Mouse (Mus musculus): ENCODE data around the gene Ear14. TPM values are rescaled to one million over a fixed set of nuclear protein-coding genes. Genes with fewer than 3 reads are reported as not detected.
"Not testable (repeated sequence)": the region's sequence is repeated elsewhere in the genome, so short reads cannot be mapped to it uniquely, and the experiment has no call there.

Gene Ear14
- polyA plus RNA-seq (2015; fragmentation: Nextera tagmentation; extraction: Ambion mirVana) = not detected in 2 replicates

- no peak within 1 kb of the TSS for H3K27ac ChIP-seq (ENCODE audit: low read length)
- ATAC-seq = no peak
- whole genome bisulfite sequencing = 92% methylated on average over 2 of the region's 2 CpGs
- H3K4me3 ChIP-seq (ENCODE audit: low read depth, low read length) = no peak within 1 kb of the TSS
- H3K4me1 ChIP-seq (ENCODE audit: control insufficient read depth, insufficient read depth, low read length) = no peaks in the 10 kb centered on the region
- H3K9ac ChIP-seq (ENCODE audit: low read depth, low read length) = no peak within 1 kb of the TSS
- H3K4me2 ChIP-seq (ENCODE audit: low read length) = no peak within 1 kb of the TSS
- no peaks in the 10 kb centered on the region for H3K27me3 ChIP-seq (ENCODE audit: control insufficient read depth, insufficient read depth, low read depth, low read length)
- H3K36me3 ChIP-seq (ENCODE audit: control insufficient read depth, insufficient read depth, low read length) = no peaks in the 10 kb centered on the region
- no peaks in the 10 kb centered on the region for H3K9me3 ChIP-seq (replicated peaks; ENCODE audit: control insufficient read depth, low read length, poor library complexity, severe bottlenecking)
Measured at GRCm38 (mm10) chr14:51203115-51203514, at the start of gene Ear14. Ear14 (plus strand) TSS chr14:51203391.

GRCm38 (mm10) chr14:51156056-51156735, 47.0 kb upstream of the Ear14 start:
- 89% methylated on average over 5 of the region's 5 CpGs for WGBS
- ATAC-seq = no peak
- no peak overlapping the region for H3K4me3 ChIP-seq (ENCODE audit: low read depth, low read length)
- H3K27ac ChIP-seq (ENCODE audit: low read length) = no peak overlapping the region
- no peaks in the 10 kb centered on the region for H3K27me3 ChIP-seq (ENCODE audit: control insufficient read depth, insufficient read depth, low read depth, low read length)
- no peaks in the 10 kb centered on the region for H3K9me3 ChIP-seq (replicated peaks; ENCODE audit: control insufficient read depth, low read length, poor library complexity, severe bottlenecking)
- no peak overlapping the region for H3K9ac ChIP-seq (ENCODE audit: low read depth, low read length)
- no peaks in the 10 kb centered on the region for H3K4me1 ChIP-seq (ENCODE audit: control insufficient read depth, insufficient read depth, low read length)
- no peak overlapping the region for H3K4me2 ChIP-seq (ENCODE audit: low read length)
- H3K36me3 ChIP-seq (ENCODE audit: control insufficient read depth, insufficient read depth, low read length) = no peaks in the 10 kb centered on the region

- no peak overlapping the region for H3K4me3 ChIP-seq (ENCODE audit: low read depth, low read length)
- no peaks in the 10 kb centered on the region for H3K36me3 ChIP-seq (ENCODE audit: control insufficient read depth, insufficient read depth, low read length)
- H3K9me3 ChIP-seq (replicated peaks; ENCODE audit: control insufficient read depth, low read length, poor library complexity, severe bottlenecking) = no peaks in the 10 kb centered on the region
- H3K27me3 ChIP-seq (ENCODE audit: control insufficient read depth, insufficient read depth, low read depth, low read length) = no peaks in the 10 kb centered on the region
- H3K4me2 ChIP-seq (ENCODE audit: low read length) = no peak overlapping the region
- H3K4me1 ChIP-seq (ENCODE audit: control insufficient read depth, insufficient read depth, low read length) = no peaks in the 10 kb centered on the region
- H3K9ac ChIP-seq (ENCODE audit: low read depth, low read length) = no peak overlapping the region
- H3K27ac ChIP-seq (ENCODE audit: low read length) = no peak overlapping the region
- 86% methylated on average over 4 of the region's 4 CpGs for WGBS
- ATAC-seq = no peak
Measured at GRCm38 (mm10) chr14:51156736-51157068, 46.5 kb upstream of the Ear14 start.

- Histone ChIP-seq H3K4me1 (ENCODE audit: control insufficient read depth, insufficient read depth, low read length) (no peaks in the 10 kb centered on the region), H3K27me3 (ENCODE audit: control insufficient read depth, insufficient read depth, low read depth, low read length) (no peaks in the 10 kb centered on the region), H3K9me3 (replicated peaks; ENCODE audit: control insufficient read depth, low read length, poor library complexity, severe bottlenecking) (no peaks in the 10 kb centered on the region), H3K4me2 (ENCODE audit: low read length) (no peak overlapping the region), H3K27ac (ENCODE audit: low read length) (no peak overlapping the region), H3K36me3 (ENCODE audit: control insufficient read depth, insufficient read depth, low read length) (no peaks in the 10 kb centered on the region), H3K4me3 (ENCODE audit: low read depth, low read length) (no peak overlapping the region), H3K9ac (ENCODE audit: low read depth, low read length) (no peak overlapping the region)
- WGBS = 96% methylated on average over 1 of the region's 1 CpGs
- no peak for ATAC-seq
Measured at GRCm38 (mm10) chr14:51157072-51157471, 46.1 kb upstream of the Ear14 start.

GRCm38 (mm10) chr14:51161976-51162375, 41.2 kb upstream of the Ear14 start, which contains the start of gene Rnase2b:
Rnase2b (plus strand) TSS chr14:51162260.
- H3K4me3 ChIP-seq (ENCODE audit: low read depth, low read length); H3K4me2 ChIP-seq (ENCODE audit: low read length); H3K36me3 ChIP-seq (ENCODE audit: control insufficient read depth, insufficient read depth, low read length); H3K9ac ChIP-seq (ENCODE audit: low read depth, low read length); ATAC-seq; H3K9me3 ChIP-seq (replicated peaks; ENCODE audit: control insufficient read depth, low read length, poor library complexity, severe bottlenecking); H3K4me1 ChIP-seq (ENCODE audit: control insufficient read depth, insufficient read depth, low read length); H3K27ac ChIP-seq (ENCODE audit: low read length); H3K27me3 ChIP-seq (ENCODE audit: control insufficient read depth, insufficient read depth, low read depth, low read length): not testable (repeated sequence)
- WGBS = 96% methylated on average over 3 of the region's 3 CpGs

- not testable (repeated sequence) for H3K36me3 ChIP-seq (ENCODE audit: control insufficient read depth, insufficient read depth, low read length); H3K4me3 ChIP-seq (ENCODE audit: low read depth, low read length); H3K27ac ChIP-seq (ENCODE audit: low read length); ATAC-seq; H3K27me3 ChIP-seq (ENCODE audit: control insufficient read depth, insufficient read depth, low read depth, low read length); H3K4me1 ChIP-seq (ENCODE audit: control insufficient read depth, insufficient read depth, low read length); H3K9me3 ChIP-seq (replicated peaks; ENCODE audit: control insufficient read depth, low read length, poor library complexity, severe bottlenecking); H3K9ac ChIP-seq (ENCODE audit: low read depth, low read length); H3K4me2 ChIP-seq (ENCODE audit: low read length)
- 88% methylated on average over 6 of the region's 6 CpGs for WGBS
Measured at GRCm38 (mm10) chr14:51163323-51163722, 39.9 kb upstream of the Ear14 start.

GRCm38 (mm10) chr14:51165435-51165834, 37.8 kb upstream of the Ear14 start:
- no peak for ATAC-seq
- H3K27ac ChIP-seq (ENCODE audit: low read length) = no peak overlapping the region
- 100% methylated on average over 1 of the region's 1 CpGs for WGBS
- H3K4me2 ChIP-seq (ENCODE audit: low read length) = no peak overlapping the region
- no peaks in the 10 kb centered on the region for H3K9me3 ChIP-seq (replicated peaks; ENCODE audit: control insufficient read depth, low read length, poor library complexity, severe bottlenecking)
- no peaks in the 10 kb centered on the region for H3K4me1 ChIP-seq (ENCODE audit: control insufficient read depth, insufficient read depth, low read length)
- no peak overlapping the region for H3K9ac ChIP-seq (ENCODE audit: low read depth, low read length)
- no peaks in the 10 kb centered on the region for H3K36me3 ChIP-seq (ENCODE audit: control insufficient read depth, insufficient read depth, low read length)
- no peaks in the 10 kb centered on the region for H3K27me3 ChIP-seq (ENCODE audit: control insufficient read depth, insufficient read depth, low read depth, low read length)
- no peak overlapping the region for H3K4me3 ChIP-seq (ENCODE audit: low read depth, low read length)

- no peak overlapping the region for H3K27ac ChIP-seq (ENCODE audit: low read length)
- no peak for ATAC-seq
- H3K4me3 ChIP-seq (ENCODE audit: low read depth, low read length) = no peak overlapping the region
- no peak overlapping the region for H3K9ac ChIP-seq (ENCODE audit: low read depth, low read length)
- H3K36me3 ChIP-seq (ENCODE audit: control insufficient read depth, insufficient read depth, low read length) = no peaks in the 10 kb centered on the region
- no peaks in the 10 kb centered on the region for H3K27me3 ChIP-seq (ENCODE audit: control insufficient read depth, insufficient read depth, low read depth, low read length)
- no peaks in the 10 kb centered on the region for H3K4me1 ChIP-seq (ENCODE audit: control insufficient read depth, insufficient read depth, low read length)
- no peak overlapping the region for H3K4me2 ChIP-seq (ENCODE audit: low read length)
- H3K9me3 ChIP-seq (replicated peaks; ENCODE audit: control insufficient read depth, low read length, poor library complexity, severe bottlenecking) = no peaks in the 10 kb centered on the region
Measured at GRCm38 (mm10) chr14:51166068-51166467, 37.1 kb upstream of the Ear14 start.

- H3K27ac ChIP-seq (ENCODE audit: low read length); ATAC-seq; H3K4me2 ChIP-seq (ENCODE audit: low read length); H3K9me3 ChIP-seq (replicated peaks; ENCODE audit: control insufficient read depth, low read length, poor library complexity, severe bottlenecking); H3K4me3 ChIP-seq (ENCODE audit: low read depth, low read length); H3K36me3 ChIP-seq (ENCODE audit: control insufficient read depth, insufficient read depth, low read length); H3K9ac ChIP-seq (ENCODE audit: low read depth, low read length); H3K4me1 ChIP-seq (ENCODE audit: control insufficient read depth, insufficient read depth, low read length); H3K27me3 ChIP-seq (ENCODE audit: control insufficient read depth, insufficient read depth, low read depth, low read length): not testable (repeated sequence)
- WGBS = 40% methylated on average over 9 of the region's 9 CpGs
Measured at GRCm38 (mm10) chr14:51172095-51172865, 30.9 kb upstream of the Ear14 start.

All from midbrain, embryonic 16.5 days (tissue).